Mouse (Mus musculus) brown adipose tissue, adult 24 weeks (tissue): ENCODE measurements around the gene Tmem169. TPM values are rescaled to one million over a fixed set of nuclear protein-coding genes. Genes with fewer than 3 reads are reported as not detected.

Source experiments
- H3K27ac ChIP-seq: fragments of 200-500 bp; replicated peaks from 2 replicates; pipeline ENCODE4 v1.5.1; 2012; ENCODE audit warnings: low read depth, mild to moderate bottlenecking, low read length
- H3K4me1 ChIP-seq: fragments of 200-500 bp; 2 replicates; pipeline ENCODE4 v1.6.1; 2012; ENCODE audit warnings: low read length, mixed read lengths; ENCODE audit not compliant: control insufficient read depth, insufficient read depth, insufficient read length
- H3K4me3 ChIP-seq: fragments of 200-500 bp; 2 replicates; pipeline ENCODE4 v1.5.1; 2012; ENCODE audit warnings: low read depth, mild to moderate bottlenecking, low read length, moderate library complexity; ENCODE audit not compliant: insufficient read depth
- polyA plus RNA-seq: library from polyadenylated mRNA; stranded (reverse); fragments of >200 nt; gene quantifications from 2 replicates; pipeline ENCODE4 v1.2.4, GENCODE M21; 2012; ENCODE audit not compliant: missing spikeins, insufficient read depth, insufficient read length

Gene Tmem169
- polyA plus RNA-seq, 1 experiment: not detected

GRCm38 (mm10) chr1:72255854-72256175 lies 28.4 kb upstream of the Tmem169 start:
- Histone ChIP-seq H3K27ac (no peak overlapping the region), H3K4me3 (no peak overlapping the region), H3K4me1 (peaks cover 6% of the 10 kb centered on the region; the same call in 1 of the 2 replicates)

DNA sequence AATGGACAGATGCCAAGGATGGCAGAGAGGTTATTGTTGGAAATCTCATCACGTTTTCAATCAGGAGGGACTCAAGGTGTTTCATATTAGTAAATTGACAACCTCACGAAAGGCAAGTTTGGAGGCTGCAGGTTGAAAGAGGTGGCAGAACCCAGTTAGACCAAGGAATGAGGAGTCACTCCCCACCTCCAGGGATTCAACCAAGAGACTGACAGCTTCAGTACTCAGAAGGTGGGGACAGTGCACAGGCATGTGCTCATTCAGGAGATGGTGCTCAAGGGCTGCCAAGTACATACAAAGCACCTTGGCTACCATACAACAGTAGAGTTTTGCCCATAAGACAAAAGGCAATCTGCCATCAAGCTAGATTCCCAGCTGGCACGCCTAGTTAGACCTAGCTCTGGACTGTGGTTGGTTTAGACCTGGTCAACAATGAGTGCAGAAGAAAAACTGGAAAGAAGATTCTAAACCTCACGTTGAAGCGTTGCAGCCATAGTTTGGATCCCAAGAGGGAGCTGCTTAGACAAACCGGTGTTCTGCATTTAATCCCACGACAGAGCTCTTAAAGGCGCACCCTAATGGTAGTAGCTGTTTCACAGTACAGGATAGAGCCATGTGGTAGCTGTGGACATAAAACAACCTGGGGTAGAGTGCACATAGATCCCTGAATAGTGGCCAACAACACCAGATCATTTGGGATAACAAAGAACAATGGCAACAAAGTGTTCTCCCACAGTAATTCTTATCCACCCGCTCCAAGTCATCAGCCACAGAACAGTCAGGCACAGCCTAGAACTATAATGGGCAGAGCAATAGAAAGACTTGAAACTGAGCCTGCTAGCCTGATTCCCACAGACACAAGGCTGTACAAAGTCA lies 27.6 kb upstream of the Tmem169 start:
- Histone ChIP-seq H3K4me3 (no peak overlapping the region), H3K4me1 (peaks cover 6% of the 10 kb centered on the region; the same call in 1 of the 2 replicates), H3K27ac (no peak overlapping the region)

DNA sequence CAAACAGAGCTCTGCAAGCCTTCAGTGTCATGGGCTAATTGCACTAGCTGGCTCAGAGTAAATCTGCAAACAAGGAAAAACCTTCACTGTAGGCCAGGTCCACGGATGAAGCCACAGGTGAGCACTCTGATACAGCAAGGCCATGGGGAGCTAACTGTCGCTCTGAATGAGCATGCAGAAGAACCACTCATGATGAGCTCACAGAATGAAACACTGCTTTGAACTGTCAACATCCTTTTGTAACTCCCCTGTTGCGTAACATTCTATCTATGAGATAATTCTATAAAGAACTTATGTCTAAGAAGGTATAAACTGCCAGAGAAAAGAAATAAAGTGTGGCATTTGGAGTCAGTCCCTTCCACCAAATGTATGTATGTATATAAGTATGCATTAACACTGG lies 21.1 kb upstream of the Tmem169 start:
- no peak overlapping the region for H3K4me3 ChIP-seq
- no peaks in the 10 kb centered on the region for H3K4me1 ChIP-seq
- no peak overlapping the region for H3K27ac ChIP-seq

GRCm38 (mm10) chr1:72278085-72278484 lies 6.1 kb upstream of the Tmem169 start:
- Histone ChIP-seq H3K27ac (no peak overlapping the region), H3K4me1 (no peaks in the 10 kb centered on the region), H3K4me3 (no peak overlapping the region)

DNA sequence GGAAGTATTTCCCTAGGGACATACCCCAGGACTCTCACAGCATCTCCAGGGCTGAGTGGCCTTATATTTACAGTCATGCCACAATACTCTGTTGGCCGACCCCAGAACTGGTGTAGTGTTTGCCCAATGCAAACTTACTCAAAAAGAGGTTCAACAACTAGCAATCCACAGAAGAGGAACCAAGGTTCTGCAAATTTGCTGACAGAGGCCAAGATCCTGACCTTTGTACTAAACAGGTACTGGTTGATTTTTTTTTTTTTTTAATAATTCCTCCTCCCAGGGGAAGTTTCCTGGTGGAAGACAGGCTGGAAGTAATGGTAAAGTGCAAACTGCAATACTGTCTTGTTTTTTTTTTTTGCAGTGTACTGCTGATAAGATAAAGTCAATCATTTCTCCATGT lies 1.6 kb upstream of the Tmem169 start:
- H3K27ac ChIP-seq: no peak overlapping the region
- H3K4me1 ChIP-seq: no peaks in the 10 kb centered on the region
- H3K4me3 ChIP-seq: no peak overlapping the region

DNA sequence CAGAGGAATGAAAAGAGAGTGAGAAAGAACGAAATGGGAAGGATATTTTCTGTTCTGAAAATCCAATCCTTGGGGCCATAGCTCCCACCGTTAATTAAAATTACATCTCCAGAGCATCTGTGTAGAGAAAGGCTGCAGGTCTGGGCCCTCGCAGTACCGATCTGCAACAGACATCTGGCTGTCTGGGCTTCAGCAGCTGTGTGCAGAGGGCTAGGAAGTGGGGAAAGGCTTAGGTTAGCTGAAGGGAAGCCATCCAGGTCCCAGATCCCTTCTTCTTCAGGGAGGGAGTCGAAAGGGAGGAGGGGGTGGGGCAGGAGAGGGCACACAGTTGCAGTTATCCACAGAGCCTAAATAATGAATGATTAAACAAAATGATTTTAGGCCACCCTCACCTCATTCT lies 370 bp downstream of the Tmem169 start:
- H3K4me1 ChIP-seq: no peaks in the 10 kb centered on the region
- H3K27ac ChIP-seq: no peak overlapping the region
- no peak overlapping the region for H3K4me3 ChIP-seq

GRCm38 (mm10) chr1:72286904-72287303 lies 2.7 kb downstream of the Tmem169 start:
- H3K4me1 ChIP-seq: no peaks in the 10 kb centered on the region
- H3K27ac ChIP-seq: no peak overlapping the region
- H3K4me3 ChIP-seq: no peak overlapping the region

- Histone ChIP-seq H3K27ac (no peak overlapping the region), H3K4me3 (no peak overlapping the region), H3K4me1 (no peaks in the 10 kb centered on the region)
Measured at GRCm38 (mm10) chr1:72287893-72288292, 3.7 kb downstream of the Tmem169 start.

GRCm38 (mm10) chr1:72288527-72289150 lies 4.5 kb downstream of the Tmem169 start:
- no peak overlapping the region for H3K27ac ChIP-seq
- no peaks in the 10 kb centered on the region for H3K4me1 ChIP-seq
- no peak overlapping the region for H3K4me3 ChIP-seq

DNA sequence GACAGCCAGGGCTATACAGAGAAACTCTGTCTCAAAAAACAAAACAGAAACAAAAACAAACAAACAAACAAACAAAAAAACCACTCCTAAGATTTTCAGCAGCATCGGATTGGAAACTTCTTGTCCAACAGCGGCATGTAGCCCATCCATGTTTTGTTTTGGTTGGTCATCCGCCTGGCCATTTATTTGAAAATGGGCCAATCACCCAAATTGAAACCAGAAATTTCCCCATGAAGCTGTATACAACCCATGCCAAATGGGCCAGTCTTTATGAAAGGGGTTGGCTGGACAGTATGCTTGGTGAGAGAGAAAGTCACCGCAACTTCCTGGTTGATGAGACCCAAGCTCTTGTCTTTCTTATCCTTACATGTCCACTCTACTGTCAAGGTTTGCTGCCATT lies 6.7 kb downstream of the Tmem169 start:
- H3K4me3 ChIP-seq: no peak overlapping the region
- no peaks in the 10 kb centered on the region for H3K4me1 ChIP-seq
- no peak overlapping the region for H3K27ac ChIP-seq

- H3K4me1 ChIP-seq: no peaks in the 10 kb centered on the region
Measured at GRCm38 (mm10) chr1:72291421-72291820, 7.3 kb downstream of the Tmem169 start.

DNA sequence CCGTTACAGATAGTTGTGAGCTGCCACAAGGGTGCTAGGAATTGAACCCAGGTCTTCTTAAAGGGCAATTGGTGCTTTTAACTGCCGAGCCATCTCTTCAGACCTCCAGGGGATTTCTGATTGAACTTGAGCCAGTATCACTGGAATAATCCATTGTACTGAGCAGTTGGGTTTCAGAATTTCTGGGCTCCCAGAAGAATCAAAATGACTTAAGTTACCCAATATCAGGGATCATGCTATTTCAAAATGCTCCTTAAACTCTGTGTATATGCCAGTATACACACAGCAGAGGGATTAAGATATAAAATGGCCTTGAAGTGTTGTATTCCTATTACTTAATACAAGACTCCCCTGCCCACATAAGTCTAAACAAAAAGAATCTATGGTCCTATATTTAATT lies 7.8 kb downstream of the Tmem169 start:
- no peaks in the 10 kb centered on the region for H3K4me1 ChIP-seq
- no peak overlapping the region for H3K27ac ChIP-seq
- no peak overlapping the region for H3K4me3 ChIP-seq

More at GRCm38 (mm10) chr1:72291421-72291820, 7.3 kb downstream of the Tmem169 start:
- no peak overlapping the region for H3K27ac ChIP-seq
- H3K4me3 ChIP-seq: no peak overlapping the region

- no peak overlapping the region for H3K4me3 ChIP-seq
- H3K27ac ChIP-seq: no peak overlapping the region
- H3K4me1 ChIP-seq: no peaks in the 10 kb centered on the region
Measured at GRCm38 (mm10) chr1:72293869-72294663, 9.9 kb downstream of the Tmem169 start.

DNA sequence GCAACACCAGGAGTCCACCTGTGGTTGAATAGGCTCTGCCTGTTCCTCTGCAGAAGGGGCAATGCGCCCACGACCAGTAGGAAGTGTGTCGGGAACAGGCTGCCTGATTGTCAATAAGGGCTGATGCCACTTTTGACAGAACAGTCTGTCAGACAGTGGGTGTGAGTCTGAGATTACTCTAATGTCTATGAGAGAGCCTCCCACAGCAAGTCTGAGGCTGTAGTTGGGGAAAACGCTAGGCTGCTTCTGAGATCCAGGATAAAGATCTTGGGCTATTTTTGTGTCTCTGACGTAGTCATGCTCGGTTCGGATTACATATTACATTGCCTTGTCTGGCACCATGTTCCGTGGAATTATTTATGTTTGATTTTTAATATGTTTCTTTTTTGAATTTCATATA lies 11.6 kb downstream of the Tmem169 start:
- Histone ChIP-seq H3K4me1 (no peaks in the 10 kb centered on the region), H3K4me3 (no peak overlapping the region), H3K27ac (no peak overlapping the region)

- H3K27ac ChIP-seq: no peak overlapping the region
- no peaks in the 10 kb centered on the region for H3K4me1 ChIP-seq
- H3K4me3 ChIP-seq: no peak overlapping the region
Measured at GRCm38 (mm10) chr1:72301845-72302244, 17.7 kb downstream of the Tmem169 start.
